Mouse (Mus musculus) small intestine, adult 2 months (tissue): ENCODE measurements around the gene Mib2.

Experiments used
- CTCF ChIP-seq: fragments of 200-500 bp; IDR thresholded peaks from 2 replicates; pipeline ENCODE4 v1.5.1; 2012; ENCODE audit warnings: low read depth, mild to moderate bottlenecking, control low read depth, inconsistent platforms, low read length, moderate library complexity, mixed read lengths; ENCODE audit not compliant: insufficient replicate concordance, insufficient read length; ENCODE audit errors: extremely low read depth
- POLR2A ChIP-seq: fragments of 200-500 bp; IDR thresholded peaks from 2 replicates; pipeline ENCODE4 v1.6.1; 2012; ENCODE audit warnings: low read depth, mild to moderate bottlenecking, control low read depth, inconsistent platforms, low read length, moderate library complexity

- TF ChIP-seq CTCF, result no peak
- no peak for TF ChIP-seq POLR2A
Observed at GRCm38 (mm10) chr4:155695531-155696062, 26.6 kb upstream of the Mib2 start.
